Mouse (Mus musculus): ENCODE data around the gene Aox3. TPM values are rescaled to one million over a fixed set of nuclear protein-coding genes. Genes with fewer than 3 reads are reported as not detected.

The Aox3 gene
- polyA plus RNA-seq, 1 experiment from 2014 or later: 0.33 TPM

DNA sequence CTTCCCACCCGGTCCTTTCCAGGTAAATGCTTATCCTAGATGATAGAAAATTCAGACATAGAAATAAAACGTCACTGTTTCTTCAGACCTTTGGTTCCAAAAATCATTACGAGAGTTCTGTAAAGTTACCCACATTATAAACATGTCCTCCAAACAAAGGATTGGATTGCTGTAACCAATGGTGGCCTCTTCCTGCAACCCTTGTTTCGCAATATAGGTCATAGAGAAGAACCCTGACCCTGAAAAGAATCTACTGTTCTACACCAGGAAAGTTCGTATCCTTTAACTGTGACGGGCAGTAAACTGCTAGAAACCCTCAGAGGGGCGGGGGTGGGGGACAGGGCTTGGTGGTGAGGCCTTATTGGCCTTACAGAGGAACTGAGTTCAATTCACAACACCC, 99.9 kb downstream of the Aox3 start:
- Histone ChIP-seq H3K27ac (ENCODE audit: low read length) (no peak overlapping the region), H3K27me3 (replicated peaks; ENCODE audit: control insufficient read depth, insufficient read depth, low read length) (no peaks in the 10 kb centered on the region), H3K9me3 (ENCODE audit: control insufficient read depth, low read length) (no peaks in the 10 kb centered on the region), H3K4me1 (replicated peaks; ENCODE audit: control insufficient read depth, insufficient read depth, low read length) (peaks cover 14% of the 10 kb centered on the region), H3K4me3 (replicated peaks; ENCODE audit: low read length) (no peak overlapping the region), H3K4me2 (ENCODE audit: low read length) (no peak overlapping the region), H3K36me3 (ENCODE audit: control insufficient read depth, insufficient read depth) (no peaks in the 10 kb centered on the region), H3K9ac (replicated peaks; ENCODE audit: low read depth, low read length) (no peak overlapping the region)
- no peak for ATAC-seq
- WGBS: 90% methylated on average over 7 of the region's 7 CpGs

DNA sequence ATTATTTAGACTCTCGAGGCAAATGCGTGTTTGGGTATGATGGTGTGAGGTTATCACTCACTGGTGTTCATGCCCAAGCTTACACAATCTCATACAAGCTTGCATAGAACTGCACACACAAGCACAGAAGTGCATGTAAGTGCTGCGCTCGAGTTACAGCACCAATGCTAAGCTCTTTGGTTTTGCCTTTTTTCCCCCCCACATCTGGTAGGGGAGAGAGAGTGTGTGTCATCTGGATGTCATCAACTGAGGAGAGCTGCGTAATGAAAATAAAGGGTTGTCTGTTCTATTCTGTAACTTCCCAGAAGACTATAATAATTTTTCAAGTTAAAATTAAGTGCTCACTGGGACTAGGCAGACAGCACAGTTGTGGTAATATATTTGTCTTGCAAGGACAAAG, 100.9 kb downstream of the Aox3 start:
- H3K9me3 ChIP-seq (ENCODE audit: control insufficient read depth, low read length): no peaks in the 10 kb centered on the region
- no peak overlapping the region for H3K27ac ChIP-seq (ENCODE audit: low read length)
- no peak for ATAC-seq
- no peaks in the 10 kb centered on the region for H3K27me3 ChIP-seq (replicated peaks; ENCODE audit: control insufficient read depth, insufficient read depth, low read length)
- H3K4me1 ChIP-seq (replicated peaks; ENCODE audit: control insufficient read depth, insufficient read depth, low read length): peaks cover 14% of the 10 kb centered on the region
- no peak overlapping the region for H3K4me2 ChIP-seq (ENCODE audit: low read length)
- H3K4me3 ChIP-seq (replicated peaks; ENCODE audit: low read length): no peak overlapping the region
- no peaks in the 10 kb centered on the region for H3K36me3 ChIP-seq (ENCODE audit: control insufficient read depth, insufficient read depth)
- H3K9ac ChIP-seq (replicated peaks; ENCODE audit: low read depth, low read length): no peak overlapping the region
- 88% methylated on average over 5 of the region's 5 CpGs for WGBS

DNA sequence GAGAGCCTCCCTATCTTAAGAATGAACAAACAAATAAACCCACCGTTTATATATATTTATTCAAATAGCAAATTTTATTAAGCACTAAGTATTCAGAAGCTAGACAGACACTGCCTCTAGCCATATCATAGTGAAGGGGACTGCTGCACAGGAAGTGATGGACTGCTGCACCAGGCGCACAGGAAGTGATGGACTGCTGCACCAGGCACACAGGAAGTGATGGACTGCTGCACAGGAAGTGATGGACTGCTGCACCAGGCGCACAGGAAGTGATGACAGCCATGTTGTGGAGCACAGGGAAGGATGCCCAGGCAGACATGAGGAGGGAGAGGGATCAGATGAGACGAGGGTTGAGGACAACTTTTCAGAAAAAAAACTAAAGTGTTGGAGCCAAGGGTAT, 102.4 kb downstream of the Aox3 start:
- Histone ChIP-seq H3K27ac (ENCODE audit: low read length) (peak overlapping the region; percentile 67), H3K27me3 (replicated peaks; ENCODE audit: control insufficient read depth, insufficient read depth, low read length) (no peaks in the 10 kb centered on the region), H3K4me3 (replicated peaks; ENCODE audit: low read length) (no peak overlapping the region), H3K9me3 (ENCODE audit: control insufficient read depth, low read length) (no peaks in the 10 kb centered on the region), H3K4me2 (ENCODE audit: low read length) (no peak overlapping the region), H3K36me3 (ENCODE audit: control insufficient read depth, insufficient read depth) (no peaks in the 10 kb centered on the region), H3K4me1 (replicated peaks; ENCODE audit: control insufficient read depth, insufficient read depth, low read length) (peaks cover 12% of the 10 kb centered on the region), H3K9ac (replicated peaks; ENCODE audit: low read depth, low read length) (no peak overlapping the region)
- no peak for ATAC-seq
- WGBS: 88% methylated on average over 4 of the region's 4 CpGs

DNA sequence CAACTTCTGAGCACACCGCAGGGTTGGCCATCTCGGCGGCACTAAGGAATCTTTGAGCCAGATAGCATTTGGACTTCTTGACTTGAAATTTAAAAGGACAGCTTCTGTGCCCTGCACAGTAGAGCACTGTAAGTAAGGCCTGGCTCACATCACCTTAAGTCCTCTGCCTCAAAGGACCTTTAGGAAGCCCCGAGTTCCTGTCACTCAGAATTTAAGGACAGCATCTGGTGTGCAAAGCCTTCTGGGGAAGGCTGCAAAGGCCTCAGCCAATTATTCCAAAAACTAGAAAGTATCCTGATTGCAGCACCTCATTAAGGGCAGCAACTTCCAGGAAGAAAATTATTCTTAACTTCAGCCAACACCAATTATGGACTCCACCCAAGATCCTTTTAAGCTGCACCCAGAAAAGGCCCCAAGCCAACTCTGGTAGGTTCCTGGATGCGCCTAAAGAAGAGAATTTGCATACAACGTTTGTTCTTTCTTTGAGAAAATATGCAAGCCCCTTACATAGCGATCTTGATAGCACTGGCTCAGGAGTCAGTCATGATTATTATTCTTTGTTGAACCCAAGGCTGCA, 103.1 kb downstream of the Aox3 start:
- ATAC-seq: peak; percentile 74
- WGBS: 49% methylated on average over 7 of the region's 7 CpGs
- Histone ChIP-seq H3K4me2 (ENCODE audit: low read length) (peak overlapping the region; percentile 27), H3K9ac (replicated peaks; ENCODE audit: low read depth, low read length) (no peak overlapping the region), H3K4me3 (replicated peaks; ENCODE audit: low read length) (peak overlapping the region; percentile 17; the same call in 1 of the 2 replicates), H3K27me3 (replicated peaks; ENCODE audit: control insufficient read depth, insufficient read depth, low read length) (no peaks in the 10 kb centered on the region), H3K9me3 (ENCODE audit: control insufficient read depth, low read length) (no peaks in the 10 kb centered on the region), H3K27ac (ENCODE audit: low read length) (peak overlapping the region; percentile 67), H3K36me3 (ENCODE audit: control insufficient read depth, insufficient read depth) (no peaks in the 10 kb centered on the region), H3K4me1 (replicated peaks; ENCODE audit: control insufficient read depth, insufficient read depth, low read length) (peaks cover 8% of the 10 kb centered on the region)

DNA sequence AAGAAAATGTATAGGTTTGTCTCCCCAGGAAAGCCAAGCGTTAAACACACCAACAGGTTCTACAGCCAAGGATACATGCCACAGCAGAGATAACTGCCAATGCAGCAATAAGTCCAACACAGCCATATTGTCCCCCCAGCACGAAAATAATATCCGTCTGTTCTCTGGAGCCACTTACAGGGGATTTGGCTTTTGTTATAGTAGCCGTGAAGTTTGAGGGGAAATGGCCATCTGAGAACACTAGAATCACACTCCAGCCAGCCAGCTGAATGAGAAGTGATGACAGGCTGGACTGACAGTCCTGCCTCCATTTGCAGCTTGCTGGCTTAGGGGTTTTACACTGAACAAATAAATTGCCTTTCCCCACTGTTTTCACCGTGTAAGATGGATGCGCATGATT, 108.1 kb downstream of the Aox3 start:
- WGBS: 46% methylated on average over 6 of the region's 6 CpGs
- peaks cover 11% of the 10 kb centered on the region for H3K4me1 ChIP-seq (replicated peaks; ENCODE audit: control insufficient read depth, insufficient read depth, low read length)
- no peak overlapping the region for H3K4me2 ChIP-seq (ENCODE audit: low read length)
- no peaks in the 10 kb centered on the region for H3K27me3 ChIP-seq (replicated peaks; ENCODE audit: control insufficient read depth, insufficient read depth, low read length)
- no peak overlapping the region for H3K4me3 ChIP-seq (replicated peaks; ENCODE audit: low read length)
- no peaks in the 10 kb centered on the region for H3K9me3 ChIP-seq (ENCODE audit: control insufficient read depth, low read length)
- peak overlapping the region; percentile 76; the same call in 1 of the 2 replicates for H3K27ac ChIP-seq (ENCODE audit: low read length)
- no peak overlapping the region for H3K9ac ChIP-seq (replicated peaks; ENCODE audit: low read depth, low read length)
- no peaks in the 10 kb centered on the region for H3K36me3 ChIP-seq (ENCODE audit: control insufficient read depth, insufficient read depth)
- ATAC-seq: peak; percentile 55

DNA sequence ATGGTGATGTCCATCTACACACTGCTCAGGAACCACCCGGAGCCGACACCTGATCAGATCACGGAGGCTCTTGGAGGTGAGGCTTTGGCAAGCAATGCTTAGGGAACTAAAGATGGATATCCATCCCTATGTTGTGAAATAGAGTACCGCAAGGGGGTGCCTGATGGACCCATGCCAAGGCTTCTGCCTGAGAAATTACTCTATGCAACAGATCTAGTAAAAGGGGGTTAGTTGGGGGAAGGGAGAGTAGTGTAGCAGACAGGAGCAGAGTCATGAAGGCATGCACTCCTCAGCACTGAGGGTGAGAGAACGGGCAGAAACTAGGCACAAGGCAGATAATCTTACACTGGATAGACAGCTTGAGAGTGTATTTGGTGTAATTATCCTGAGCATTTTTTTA, 108.9 kb downstream of the Aox3 start:
- H3K27me3 ChIP-seq (replicated peaks; ENCODE audit: control insufficient read depth, insufficient read depth, low read length): no peaks in the 10 kb centered on the region
- H3K36me3 ChIP-seq (ENCODE audit: control insufficient read depth, insufficient read depth): no peaks in the 10 kb centered on the region
- H3K4me3 ChIP-seq (replicated peaks; ENCODE audit: low read length): no peak overlapping the region
- WGBS: 71% methylated on average over 5 of the region's 5 CpGs
- H3K4me1 ChIP-seq (replicated peaks; ENCODE audit: control insufficient read depth, insufficient read depth, low read length): peaks cover 11% of the 10 kb centered on the region
- no peaks in the 10 kb centered on the region for H3K9me3 ChIP-seq (ENCODE audit: control insufficient read depth, low read length)
- no peak overlapping the region for H3K9ac ChIP-seq (replicated peaks; ENCODE audit: low read depth, low read length)
- peak overlapping the region; percentile 76 for H3K27ac ChIP-seq (ENCODE audit: low read length)
- H3K4me2 ChIP-seq (ENCODE audit: low read length): no peak overlapping the region
- ATAC-seq: peak; percentile 72

DNA sequence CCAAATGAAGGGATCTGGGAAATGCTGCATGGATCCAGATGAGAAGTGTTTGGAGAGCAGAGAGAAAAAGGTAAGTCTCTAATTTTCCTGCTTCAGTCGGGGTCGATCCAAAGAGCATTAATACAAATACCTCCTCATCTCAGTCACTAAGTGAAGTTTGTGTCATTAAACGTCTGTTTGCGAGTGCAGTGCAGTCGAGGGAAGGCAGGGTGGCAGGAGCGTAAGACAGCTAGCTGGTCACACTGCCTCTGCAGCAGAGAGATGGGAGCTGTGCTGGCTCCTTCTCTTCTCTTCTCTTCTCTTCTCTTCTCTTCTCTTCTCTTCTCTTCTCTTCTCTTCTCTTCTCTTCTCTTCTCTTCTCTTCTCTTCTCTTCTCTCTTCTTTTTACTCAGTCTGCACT, 115.2 kb downstream of the Aox3 start:
- no peaks in the 10 kb centered on the region for H3K4me1 ChIP-seq (replicated peaks; ENCODE audit: control insufficient read depth, insufficient read depth, low read length)
- no peak overlapping the region for H3K4me2 ChIP-seq (ENCODE audit: low read length)
- no peaks in the 10 kb centered on the region for H3K27me3 ChIP-seq (replicated peaks; ENCODE audit: control insufficient read depth, insufficient read depth, low read length)
- ATAC-seq: no peak
- no peak overlapping the region for H3K9ac ChIP-seq (replicated peaks; ENCODE audit: low read depth, low read length)
- H3K27ac ChIP-seq (ENCODE audit: low read length): no peak overlapping the region
- no peak overlapping the region for H3K4me3 ChIP-seq (replicated peaks; ENCODE audit: low read length)
- 86% methylated on average over 6 of the region's 6 CpGs for WGBS
- no peaks in the 10 kb centered on the region for H3K36me3 ChIP-seq (ENCODE audit: control insufficient read depth, insufficient read depth)
- no peaks in the 10 kb centered on the region for H3K9me3 ChIP-seq (ENCODE audit: control insufficient read depth, low read length)

DNA sequence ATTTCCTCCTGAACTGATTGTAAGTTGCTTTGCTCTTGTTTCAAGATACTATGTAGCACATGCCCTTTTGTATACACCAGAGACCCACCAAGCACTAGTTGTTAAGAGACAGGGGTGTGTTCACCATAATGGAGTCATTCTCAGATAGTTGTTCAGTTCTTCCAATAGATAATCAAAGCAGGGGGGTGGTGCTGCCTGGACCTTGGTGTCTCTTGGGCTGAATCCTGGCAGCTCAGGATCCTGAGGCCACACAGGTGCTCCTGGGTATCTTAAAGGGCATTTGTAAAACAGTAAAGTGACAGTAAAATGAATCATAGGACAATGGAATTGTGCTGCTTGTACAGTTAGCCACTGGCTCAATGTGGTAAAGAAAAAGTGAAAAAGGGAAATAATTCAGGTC, 116.0 kb downstream of the Aox3 start:
- H3K9me3 ChIP-seq (ENCODE audit: control insufficient read depth, low read length): no peaks in the 10 kb centered on the region
- no peaks in the 10 kb centered on the region for H3K36me3 ChIP-seq (ENCODE audit: control insufficient read depth, insufficient read depth)
- ATAC-seq: no peak
- H3K27me3 ChIP-seq (replicated peaks; ENCODE audit: control insufficient read depth, insufficient read depth, low read length): no peaks in the 10 kb centered on the region
- H3K4me3 ChIP-seq (replicated peaks; ENCODE audit: low read length): no peak overlapping the region
- H3K9ac ChIP-seq (replicated peaks; ENCODE audit: low read depth, low read length): no peak overlapping the region
- H3K4me1 ChIP-seq (replicated peaks; ENCODE audit: control insufficient read depth, insufficient read depth, low read length): no peaks in the 10 kb centered on the region
- no peak overlapping the region for H3K27ac ChIP-seq (ENCODE audit: low read length)
- no peak overlapping the region for H3K4me2 ChIP-seq (ENCODE audit: low read length)

DNA sequence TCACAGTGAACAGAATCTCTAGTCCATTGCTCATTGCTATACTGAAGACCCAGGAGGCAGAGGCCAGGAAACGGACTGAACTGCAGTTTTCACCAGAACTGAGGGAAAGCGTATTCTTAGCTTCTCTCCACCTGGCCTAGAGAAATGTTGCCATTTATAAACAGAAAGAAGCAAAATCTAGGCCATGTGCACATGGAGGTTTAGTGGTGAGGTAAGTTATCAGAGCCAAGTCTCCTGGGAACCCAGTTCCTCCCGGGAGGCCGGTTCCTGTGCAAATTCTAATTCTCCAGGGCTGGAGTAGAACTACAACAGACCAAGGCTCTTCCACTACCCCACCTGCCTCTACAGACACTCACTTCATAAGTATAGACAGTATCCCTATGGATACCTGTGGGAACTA, 116.8 kb downstream of the Aox3 start:
- ATAC-seq: no peak
- no peaks in the 10 kb centered on the region for H3K9me3 ChIP-seq (ENCODE audit: control insufficient read depth, low read length)
- H3K4me3 ChIP-seq (replicated peaks; ENCODE audit: low read length): no peak overlapping the region
- no peak overlapping the region for H3K9ac ChIP-seq (replicated peaks; ENCODE audit: low read depth, low read length)
- WGBS: 91% methylated on average over 4 of the region's 4 CpGs
- no peak overlapping the region for H3K27ac ChIP-seq (ENCODE audit: low read length)
- H3K4me2 ChIP-seq (ENCODE audit: low read length): no peak overlapping the region
- H3K36me3 ChIP-seq (ENCODE audit: control insufficient read depth, insufficient read depth): no peaks in the 10 kb centered on the region
- H3K27me3 ChIP-seq (replicated peaks; ENCODE audit: control insufficient read depth, insufficient read depth, low read length): no peaks in the 10 kb centered on the region
- H3K4me1 ChIP-seq (replicated peaks; ENCODE audit: control insufficient read depth, insufficient read depth, low read length): no peaks in the 10 kb centered on the region

DNA sequence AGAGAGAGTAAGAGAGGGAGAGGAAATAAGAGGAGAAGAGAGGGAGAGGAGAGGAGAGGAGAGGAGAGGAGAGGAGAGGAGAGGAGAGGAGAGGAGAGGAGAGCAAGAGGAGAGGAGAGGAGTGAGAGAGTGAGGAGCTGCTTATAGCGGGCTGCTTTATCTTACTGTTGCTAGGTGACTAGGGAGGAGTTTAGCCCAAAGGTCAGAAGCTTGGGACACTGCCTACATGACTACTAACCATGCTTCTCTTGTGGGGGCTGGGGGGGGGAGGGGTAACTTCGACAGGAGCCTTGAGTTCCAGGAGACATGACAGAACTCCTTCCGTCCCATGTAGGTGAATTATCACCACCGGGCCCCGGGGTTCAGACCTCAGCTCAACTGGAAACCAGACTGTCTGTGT, 117.6 kb downstream of the Aox3 start:
- Histone ChIP-seq H3K9me3 (ENCODE audit: control insufficient read depth, low read length) (no peaks in the 10 kb centered on the region), H3K4me3 (replicated peaks; ENCODE audit: low read length) (no peak overlapping the region), H3K9ac (replicated peaks; ENCODE audit: low read depth, low read length) (no peak overlapping the region), H3K4me1 (replicated peaks; ENCODE audit: control insufficient read depth, insufficient read depth, low read length) (no peaks in the 10 kb centered on the region), H3K27ac (ENCODE audit: low read length) (no peak overlapping the region), H3K4me2 (ENCODE audit: low read length) (no peak overlapping the region), H3K27me3 (replicated peaks; ENCODE audit: control insufficient read depth, insufficient read depth, low read length) (no peaks in the 10 kb centered on the region), H3K36me3 (ENCODE audit: control insufficient read depth, insufficient read depth) (no peaks in the 10 kb centered on the region)
- 72% methylated on average over 5 of the region's 5 CpGs for WGBS
- ATAC-seq: no peak

All from forebrain, embryonic 16.5 days (tissue).